Mouse (Mus musculus): ENCODE data around the gene Sptb.

Sptb gene

DNA sequence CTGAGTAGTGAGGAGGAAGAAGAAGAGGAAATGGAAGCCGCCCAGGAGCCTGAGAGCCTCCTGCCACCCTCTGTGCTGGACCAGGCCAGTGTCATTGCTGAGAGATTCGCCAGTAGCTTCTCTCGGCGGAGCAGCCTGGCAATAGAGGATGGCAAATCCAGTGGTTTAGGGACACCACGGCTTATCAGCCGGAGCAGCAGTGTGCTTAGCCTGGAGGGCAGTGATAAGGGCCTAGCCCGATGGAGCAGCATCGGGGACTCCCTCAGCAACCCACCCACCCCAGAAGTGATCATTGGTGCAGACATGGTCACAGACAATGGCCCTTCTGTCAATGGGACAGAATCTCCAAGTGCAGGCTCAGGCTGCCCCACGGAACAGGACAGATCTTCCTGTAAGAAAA lies 134.3 kb downstream of the Sptb start:
- no peak for DNase-seq (ENCODE audit: low read depth, low spot score)

DNA sequence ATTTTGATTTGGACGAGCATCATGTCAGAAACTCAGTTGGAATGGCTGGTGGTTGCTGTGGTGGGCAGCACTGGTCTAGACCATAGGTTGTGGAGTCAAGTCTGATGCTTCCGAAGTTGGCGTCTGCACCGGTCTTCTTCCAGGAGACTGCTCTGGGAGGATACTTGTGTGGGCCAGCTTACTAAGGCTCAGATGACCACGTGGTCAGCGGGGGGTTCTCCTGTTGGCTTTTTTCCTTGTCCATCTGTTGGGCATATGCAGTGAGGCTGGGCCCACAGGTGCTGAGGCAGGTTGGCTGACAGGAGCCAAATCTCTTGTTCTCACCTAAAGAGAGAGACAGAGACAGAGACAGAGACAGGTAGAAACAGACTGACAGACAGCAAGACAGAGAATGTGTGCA lies 135.5 kb downstream of the Sptb start:
- no peak for DNase-seq (ENCODE audit: low read depth, low spot score)

DNA sequence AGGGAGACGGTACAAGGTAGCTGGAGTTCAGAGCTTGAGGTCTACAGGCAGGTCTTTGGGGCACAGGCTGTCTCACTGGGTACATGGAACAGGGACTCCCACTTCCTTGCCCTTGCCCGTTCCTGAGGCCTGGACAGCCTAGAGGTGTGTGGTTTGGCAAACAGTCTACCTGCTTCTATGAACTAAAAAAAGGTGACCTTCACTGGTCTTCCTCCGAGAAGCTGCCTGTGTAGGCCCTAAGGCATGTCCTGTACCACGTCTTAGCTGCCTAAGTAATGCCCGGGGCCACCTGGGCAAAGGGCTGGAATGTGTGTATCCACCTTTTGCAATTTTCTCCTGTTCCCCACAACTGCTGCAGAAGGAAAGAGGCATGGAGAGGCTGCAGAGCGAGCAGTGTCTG lies 137.0 kb downstream of the Sptb start:
- no peak for DNase-seq (ENCODE audit: low read depth, low spot score)

- no peak for DNase-seq (ENCODE audit: low read depth, low spot score)
Measured at GRCm38 (mm10) chr12:76572261-76573251, 137.8 kb downstream of the Sptb start.

GRCm38 (mm10) chr12:76571266-76571665 lies 139.1 kb downstream of the Sptb start:
- DNase-seq (ENCODE audit: low read depth, low spot score): no peak

- no peak for DNase-seq (ENCODE audit: low read depth, low spot score)
Measured at GRCm38 (mm10) chr12:76570221-76570940, 140.0 kb downstream of the Sptb start.

GRCm38 (mm10) chr12:76566284-76566683 lies 144.1 kb downstream of the Sptb start:
- DNase-seq (ENCODE audit: low read depth, low spot score): no peak

- no peak for DNase-seq (ENCODE audit: low read depth, low spot score)
Measured at GRCm38 (mm10) chr12:76562196-76562595, 148.2 kb downstream of the Sptb start.

DNA sequence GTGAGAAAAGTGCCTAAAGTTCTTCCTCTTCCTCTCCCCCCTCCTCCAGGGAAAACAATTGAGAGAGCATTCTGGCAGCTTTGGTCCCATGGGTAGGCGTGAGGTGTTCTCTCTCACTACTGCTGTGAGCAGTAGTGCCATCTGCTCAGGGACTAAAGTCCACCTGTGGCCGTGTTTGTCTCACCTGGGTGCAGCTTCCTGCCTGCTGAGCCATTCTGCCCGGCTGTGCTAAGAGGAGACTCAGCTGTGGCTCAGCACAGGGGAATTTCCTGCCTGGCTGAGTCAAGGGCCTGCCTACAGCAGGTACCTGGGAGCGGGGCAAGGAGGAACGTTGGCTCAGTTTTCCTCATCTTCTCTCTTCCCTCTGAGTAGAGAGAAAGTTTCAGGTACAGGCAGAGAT lies 152.1 kb downstream of the Sptb start:
- DNase-seq (ENCODE audit: low read depth, low spot score): no peak

DNA sequence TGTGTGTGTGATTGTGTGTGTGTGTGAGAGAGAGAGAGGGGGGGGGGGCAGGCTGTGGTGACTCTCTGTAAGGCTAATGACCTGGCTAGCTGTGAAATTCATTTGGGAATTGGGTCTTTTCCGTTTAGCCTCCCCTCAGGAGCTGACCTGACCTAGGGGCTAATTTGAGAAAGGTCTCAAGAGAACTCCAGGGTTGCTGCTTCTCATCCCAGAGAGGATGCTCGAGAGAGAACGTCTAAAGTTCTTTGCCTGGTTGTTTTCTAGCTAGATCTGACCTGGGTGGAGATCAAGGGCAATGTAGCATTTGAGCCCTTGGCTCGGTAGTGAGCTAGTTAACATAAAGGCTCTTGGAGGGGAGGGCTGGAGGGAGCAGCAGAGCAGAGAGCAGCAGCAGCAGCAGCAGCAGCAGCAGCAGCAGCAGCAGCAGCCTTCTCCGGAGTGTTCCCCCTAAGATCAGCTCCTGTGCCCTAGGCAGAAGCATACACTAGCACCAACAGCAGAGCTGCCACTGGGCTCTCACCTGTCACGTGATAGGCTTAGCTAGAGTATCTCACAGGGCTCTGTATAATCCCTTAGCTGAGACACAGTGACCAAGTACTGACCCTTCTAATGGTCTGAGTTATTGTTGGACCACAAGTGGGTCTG lies 153.5 kb downstream of the Sptb start:
- no peak for DNase-seq (ENCODE audit: low read depth, low spot score)

- no peak for DNase-seq (ENCODE audit: low read depth, low spot score)
Measured at GRCm38 (mm10) chr12:76556187-76556586, 154.2 kb downstream of the Sptb start.

GRCm38 (mm10) chr12:76554871-76555386 lies 155.4 kb downstream of the Sptb start:
- DNase-seq (ENCODE audit: low read depth, low spot score): no peak

- no peak for DNase-seq (ENCODE audit: low read depth, low spot score)
Measured at GRCm38 (mm10) chr12:76554392-76554791, 156.0 kb downstream of the Sptb start.

DNA sequence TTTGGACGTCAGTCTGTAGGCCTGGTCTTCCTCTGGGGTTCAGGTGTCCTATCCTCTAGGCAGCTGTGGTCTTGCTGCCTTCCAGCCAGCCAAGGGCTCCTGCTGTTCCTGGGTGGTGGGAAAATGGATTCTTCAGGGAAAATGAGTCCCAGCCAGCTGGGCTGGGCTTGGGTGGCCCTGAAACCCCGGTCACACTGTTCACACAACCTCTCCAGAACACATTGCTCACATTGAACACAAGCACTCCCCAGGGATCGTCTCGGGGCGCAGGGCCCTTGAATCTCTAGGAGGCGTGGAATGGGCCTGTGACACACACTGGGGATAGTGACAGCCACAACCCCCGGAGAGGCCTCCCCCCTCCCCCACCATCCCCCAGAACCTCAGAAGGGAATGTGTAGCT lies 156.4 kb downstream of the Sptb start:
- DNase-seq (ENCODE audit: low read depth, low spot score): no peak

- no peak for DNase-seq (ENCODE audit: low read depth, low spot score)
Measured at GRCm38 (mm10) chr12:76552958-76553357, 157.4 kb downstream of the Sptb start.

- DNase-seq (ENCODE audit: low read depth, low spot score): no peak
Measured at GRCm38 (mm10) chr12:76552321-76552720, 158.0 kb downstream of the Sptb start.

DNA sequence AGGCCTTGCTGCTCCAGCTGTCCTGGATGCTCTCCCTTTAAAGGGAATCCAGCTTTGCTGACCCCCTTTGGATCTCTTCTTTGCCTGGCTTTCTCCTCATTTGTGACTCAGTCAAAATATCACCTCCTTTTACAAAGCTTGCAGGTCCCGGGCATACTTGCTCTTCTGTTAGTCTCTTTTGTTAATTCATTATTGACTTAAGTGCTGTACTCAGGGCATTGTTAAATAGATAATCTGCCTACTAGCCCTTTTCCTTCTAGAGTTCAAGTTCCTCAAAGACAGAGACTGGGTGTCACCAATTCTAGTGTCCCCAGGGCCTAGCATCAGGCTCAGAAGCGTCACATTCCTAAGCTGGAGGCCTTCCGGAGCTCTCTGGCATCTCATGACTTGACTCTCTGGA lies 161.1 kb downstream of the Sptb start:
- DNase-seq (ENCODE audit: low read depth, low spot score): no peak

DNA sequence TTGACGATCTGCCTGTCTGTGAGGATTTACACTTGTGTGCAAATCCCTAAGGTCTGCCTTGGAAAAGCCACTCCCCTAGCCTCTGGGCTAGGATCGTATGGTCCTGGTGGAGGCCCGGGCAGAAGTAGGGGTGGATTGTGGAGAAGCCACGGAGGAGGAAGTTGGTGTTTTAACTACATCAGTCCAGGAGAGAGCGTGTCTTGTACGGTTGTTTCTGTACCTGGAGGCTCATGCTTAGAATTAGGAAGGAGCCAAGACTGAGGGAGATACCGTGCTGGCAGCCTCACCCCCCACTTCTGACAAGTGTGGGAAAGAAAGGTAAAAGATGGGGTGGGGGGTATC lies 162.3 kb downstream of the Sptb start:
- no peak for DNase-seq (ENCODE audit: low read depth, low spot score)

DNA sequence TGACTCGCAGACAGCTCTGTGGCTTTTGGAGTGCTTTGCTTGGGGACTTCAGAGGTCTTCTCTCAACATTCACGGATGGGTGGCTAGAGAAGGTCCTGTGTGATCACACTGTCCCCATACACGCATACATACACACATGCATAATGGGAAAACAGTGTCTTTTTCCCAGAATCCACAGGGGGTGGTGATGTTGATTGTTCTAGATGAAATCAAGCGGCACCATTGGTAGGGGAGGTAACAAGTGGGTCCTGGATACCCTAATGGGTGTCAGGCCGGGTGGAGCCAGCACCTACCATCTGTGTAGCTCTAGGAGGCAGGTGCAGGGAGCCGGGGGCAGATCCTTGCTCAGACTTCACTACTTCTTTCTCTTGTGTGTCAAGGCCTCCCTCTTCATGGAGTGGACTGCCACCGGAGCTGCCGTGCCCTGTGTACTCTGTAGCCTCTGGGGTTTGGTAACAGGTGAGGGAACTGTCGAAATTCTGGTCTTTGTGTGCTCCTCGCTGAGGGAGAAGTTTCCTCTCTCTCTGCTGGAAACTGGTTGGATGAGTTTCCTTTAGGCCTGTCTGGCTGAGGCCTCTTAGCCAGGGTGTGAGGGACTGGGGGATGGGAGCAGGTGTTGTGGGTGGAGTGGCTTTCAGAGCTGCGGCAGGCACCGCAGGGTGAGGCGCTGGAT lies 162.8 kb downstream of the Sptb start:
- DNase-seq (ENCODE audit: low read depth, low spot score): no peak

GRCm38 (mm10) chr12:76546383-76547276 lies 163.7 kb downstream of the Sptb start:
- no peak for DNase-seq (ENCODE audit: low read depth, low spot score)

All from brain, embryonic 18.5 days (tissue).